Mouse (Mus musculus): ENCODE results near the gene Abhd17a.

DNA sequence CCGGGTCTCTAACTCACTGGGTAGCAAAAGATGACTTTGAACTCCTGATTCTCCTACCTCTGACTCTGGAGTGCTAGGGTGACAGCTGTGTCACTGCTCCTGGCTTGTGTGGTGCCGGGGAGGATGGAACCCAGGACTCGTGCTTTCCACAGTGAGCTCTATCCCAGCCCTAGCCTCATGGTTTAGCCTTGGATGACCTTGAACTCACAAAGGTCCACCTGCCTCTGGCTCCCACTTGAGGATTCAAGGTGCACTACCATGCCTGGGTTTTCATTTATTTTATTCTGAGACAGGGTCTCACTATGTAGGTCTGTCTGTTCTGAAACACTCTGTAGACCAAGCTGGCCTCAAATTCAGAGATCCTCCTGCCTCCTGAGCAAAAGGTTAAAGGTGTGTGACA, 23.7 kb upstream of the Abhd17a start:
- TF ChIP-seq POLR2A (IDR thresholded peaks at IDR 0.05; ENCODE audit: low read depth, low read length) (no peak), CTCF (conservative IDR thresholded peaks at IDR 0.05; ENCODE audit: insufficient read depth, insufficient read length, low read depth, low read length) (0 out of 2 replicates have a peak, but pooled peaks have one; percentile 24)

Measured in kidney, adult 2 months (tissue).